Mouse (Mus musculus) embryonic fibroblast, embryonic 13.5 days (primary cell): ENCODE results near the gene Emx2.

Experiments
- CTCF ChIP-seq: IDR thresholded peaks from 2 replicates; pipeline ENCODE4 v1.5.1; 2011; ENCODE audit warnings: mild to moderate bottlenecking, control low read depth, low read length, moderate library complexity, borderline replicate concordance; ENCODE audit not compliant: insufficient read depth
- POLR2A ChIP-seq: IDR thresholded peaks from 2 replicates; pipeline ENCODE4 v1.6.1; 2011; ENCODE audit warnings: low read depth, mild to moderate bottlenecking, control low read depth, low read length, moderate library complexity

- no peak for TF ChIP-seq POLR2A
- TF ChIP-seq CTCF: no peak
Measured at GRCm38 (mm10) chr19:59418671-59419070, 39.5 kb upstream of the Emx2 start.
